Mouse (Mus musculus) bone marrow, adult 2 months (tissue): Measurements from ENCODE around the gene Kalrn.

Source experiments
- CTCF ChIP-seq: fragments of 200-500 bp; IDR thresholded peaks from 2 replicates; pipeline ENCODE4 v1.5.1; 2011; ENCODE audit warnings: low read length, control low read depth; ENCODE audit not compliant: control insufficient read depth, insufficient read depth
- POLR2A ChIP-seq: fragments of 200-500 bp; IDR thresholded peaks from 2 replicates; pipeline ENCODE4 v1.6.1; 2011; ENCODE audit warnings: low read depth, mild to moderate bottlenecking, control low read depth, low read length, borderline replicate concordance; ENCODE audit not compliant: control insufficient read depth

- TF ChIP-seq CTCF: no peak
- no peak for TF ChIP-seq POLR2A
Measured at GRCm38 (mm10) chr16:34079511-34079910, 493.8 kb downstream of the Kalrn start.
